Mouse (Mus musculus) heart, postnatal 4 days (tissue): ENCODE measurements around the gene Prlh. TPM values are rescaled to one million over a fixed set of nuclear protein-coding genes. Genes with fewer than 3 reads are reported as not detected.

Source experiments
- DNase-seq: peaks from one replicate; pipeline ENCODE4 v3.0.0; 2021
- total RNA-seq, 2 experiments: library from RNA; stranded (reverse); gene quantifications; 2 replicates each; pipeline ENCODE4 v1.2.3; 2021

Prlh gene
- not detected for total RNA-seq

- no peak for DNase-seq
Measured at GRCm38 (mm10) chr1:90952808-90953207, at the start of gene Prlh. Gene Prlh, plus strand, starts transcription at chr1:90953108.

GRCm38 (mm10) chr1:90903211-90903945, 49.5 kb upstream of the Prlh start:
- no peak for DNase-seq

GRCm38 (mm10) chr1:90903971-90904458, 48.9 kb upstream of the Prlh start:
- DNase-seq, result peak; percentile 72

GRCm38 (mm10) chr1:90904729-90905404, 48.0 kb upstream of the Prlh start:
- no peak for DNase-seq

- DNase-seq, result peak; percentile 77
Measured at GRCm38 (mm10) chr1:90906357-90906756, 46.6 kb upstream of the Prlh start.

GRCm38 (mm10) chr1:90909161-90909560, 43.7 kb upstream of the Prlh start:
- peak; percentile 78 for DNase-seq

GRCm38 (mm10) chr1:90909631-90910152, 43.2 kb upstream of the Prlh start:
- peak; percentile 74 for DNase-seq

GRCm38 (mm10) chr1:90913231-90913630, 39.7 kb upstream of the Prlh start:
- DNase-seq, result no peak

GRCm38 (mm10) chr1:90914948-90915569, 37.8 kb upstream of the Prlh start, which contains the start of gene Mlph:
Gene Mlph, plus strand, starts transcription at chr1:90915085.
- DNase-seq, result peak; percentile 53

GRCm38 (mm10) chr1:90917509-90917908, 35.4 kb upstream of the Prlh start:
- no peak for DNase-seq

- DNase-seq, result no peak
Measured at GRCm38 (mm10) chr1:90921687-90922086, 31.2 kb upstream of the Prlh start.

GRCm38 (mm10) chr1:90926030-90926429, 26.9 kb upstream of the Prlh start:
- peak; percentile 24 for DNase-seq

- peak; percentile 29 for DNase-seq
Measured at GRCm38 (mm10) chr1:90927308-90927707, 25.6 kb upstream of the Prlh start.

- DNase-seq, result no peak
Measured at GRCm38 (mm10) chr1:90927929-90928574, 24.9 kb upstream of the Prlh start.

- peak; percentile 94 for DNase-seq
Measured at GRCm38 (mm10) chr1:90928575-90928934, 24.4 kb upstream of the Prlh start.

- peak; percentile 28 for DNase-seq
Measured at GRCm38 (mm10) chr1:90933001-90933400, 19.9 kb upstream of the Prlh start.

GRCm38 (mm10) chr1:90936990-90937389, 15.9 kb upstream of the Prlh start:
- DNase-seq, result no peak

GRCm38 (mm10) chr1:90939980-90940379, 12.9 kb upstream of the Prlh start:
- no peak for DNase-seq

GRCm38 (mm10) chr1:90945171-90945570, 7.7 kb upstream of the Prlh start:
- no peak for DNase-seq

- no peak for DNase-seq
Measured at GRCm38 (mm10) chr1:90947252-90947651, 5.7 kb upstream of the Prlh start.

GRCm38 (mm10) chr1:90949309-90949708, 3.6 kb upstream of the Prlh start:
- no peak for DNase-seq

- peak; percentile 40 for DNase-seq
Measured at GRCm38 (mm10) chr1:90951670-90952069, 1.2 kb upstream of the Prlh start.

GRCm38 (mm10) chr1:90953688-90954087, 780 bp downstream of the Prlh start:
- peak; percentile 46 for DNase-seq
